Mouse (Mus musculus): ENCODE data around the gene Fam78a.

Gene Fam78a

DNA sequence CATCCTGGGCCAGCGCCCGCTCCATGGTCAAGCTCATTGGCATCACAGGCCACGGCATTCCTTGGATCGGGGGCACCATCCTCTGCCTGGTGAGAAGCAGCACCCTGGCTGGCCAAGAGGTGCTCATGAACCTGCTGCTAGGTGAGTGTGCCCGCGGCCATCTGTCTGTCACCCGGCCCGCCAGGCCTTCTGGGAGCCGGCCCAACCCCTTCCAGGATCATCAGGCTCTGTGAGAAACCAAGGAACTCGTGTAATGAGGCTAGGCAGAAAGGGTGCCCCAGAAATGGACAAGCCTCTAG, 11.4 kb upstream of the Fam78a start:
- no peak for DNase-seq (ENCODE audit: low spot score)

- DNase-seq (ENCODE audit: low spot score): no peak
These were observed 10.9 kb upstream of the Fam78a start, which contains the start of gene Plpp7 for GRCm38 (mm10) chr2:32095351-32096121. Plpp7 (plus strand) TSS chr2:32095528.

- no peak for DNase-seq (ENCODE audit: low spot score)
These were observed 9.5 kb upstream of the Fam78a start for GRCm38 (mm10) chr2:32094001-32094707.

GRCm38 (mm10) chr2:32091956-32092355, 7.3 kb upstream of the Fam78a start:
- DNase-seq (ENCODE audit: low spot score): no peak

DNA sequence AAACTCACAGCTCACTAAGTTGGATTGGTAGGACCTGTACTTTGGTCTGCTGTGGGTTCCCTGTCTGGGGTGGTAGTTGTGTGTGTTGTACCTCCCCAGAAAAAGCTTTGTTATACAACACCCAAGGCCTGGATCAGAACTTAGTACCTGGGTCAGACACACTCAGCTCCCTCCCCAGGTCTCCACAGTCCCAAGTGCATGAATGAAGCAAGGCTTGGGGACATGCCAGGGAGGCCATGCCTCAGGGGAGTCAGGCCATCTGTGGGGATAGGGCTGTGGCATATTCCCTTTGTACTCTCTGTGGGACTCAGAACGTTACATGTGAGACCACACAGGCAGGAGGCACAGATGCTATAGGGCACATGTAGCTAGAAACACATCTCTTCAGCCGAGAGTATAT, 5.5 kb upstream of the Fam78a start:
- DNase-seq (ENCODE audit: low spot score): no peak

- DNase-seq (ENCODE audit: low spot score): no peak
These were observed 4.9 kb upstream of the Fam78a start for GRCm38 (mm10) chr2:32089606-32090005.

DNA sequence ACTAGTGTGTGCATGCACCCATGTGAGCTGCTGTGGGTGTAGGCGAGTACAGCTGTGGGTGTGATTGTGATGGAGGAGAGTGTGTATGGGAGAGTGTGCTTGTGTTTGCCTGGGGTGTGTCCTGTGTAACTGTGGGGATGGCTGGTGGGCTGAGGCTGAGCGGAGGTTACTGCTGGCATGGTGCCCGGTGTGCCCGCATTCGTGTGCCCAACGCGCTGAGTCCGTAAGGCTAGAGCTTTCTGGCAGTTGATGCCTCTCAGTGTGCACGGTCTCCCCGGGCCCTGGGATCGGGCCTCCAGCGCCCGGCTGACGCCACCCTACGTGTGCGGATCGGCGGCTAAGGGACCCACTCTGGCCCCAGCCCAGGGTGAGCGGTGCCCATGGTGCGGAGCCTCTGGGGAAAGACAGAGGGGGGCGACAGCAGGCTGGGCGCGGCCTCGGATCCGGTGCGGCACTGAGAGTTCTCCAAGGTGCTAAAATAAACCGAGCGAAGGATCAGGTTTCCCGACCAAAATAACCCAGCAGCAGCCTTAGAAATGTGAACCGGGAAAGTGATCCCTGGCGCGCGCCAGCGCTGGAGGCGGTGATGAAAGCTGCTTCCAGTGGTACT, 3.8 kb upstream of the Fam78a start:
- DNase-seq (ENCODE audit: low spot score): no peak

DNA sequence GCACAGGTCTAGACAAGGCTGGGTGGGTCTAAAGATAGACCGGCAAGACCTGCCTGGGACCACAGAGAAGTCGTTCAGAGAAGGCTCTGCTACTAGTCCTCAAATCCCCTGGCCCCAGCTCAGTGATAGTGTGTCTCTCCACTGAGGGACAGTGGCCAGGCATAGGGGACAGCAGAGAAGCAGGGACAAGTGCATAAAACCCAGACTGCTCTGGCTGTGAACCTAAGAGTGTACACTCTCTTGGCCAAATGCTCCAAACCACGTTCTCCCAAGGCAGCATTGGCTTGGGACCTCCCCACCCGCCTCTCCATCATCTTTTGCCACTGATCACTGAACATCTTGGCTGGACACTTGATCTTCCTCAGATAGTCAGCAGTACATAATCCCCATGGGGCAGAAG, 2.9 kb upstream of the Fam78a start:
- DNase-seq (ENCODE audit: low spot score): no peak

- no peak for DNase-seq (ENCODE audit: low spot score)
These were observed 574 bp upstream of the Fam78a start for GRCm38 (mm10) chr2:32085231-32085630.

- DNase-seq (ENCODE audit: low spot score): no peak
These were observed 179 bp upstream of the Fam78a start for GRCm38 (mm10) chr2:32084872-32085199.

GRCm38 (mm10) chr2:32083159-32084011, 1.3 kb downstream of the Fam78a start:
- DNase-seq (ENCODE audit: low spot score): no peak

- no peak for DNase-seq (ENCODE audit: low spot score)
These were observed 2.4 kb downstream of the Fam78a start for GRCm38 (mm10) chr2:32082229-32082628.

GRCm38 (mm10) chr2:32081296-32081929, 3.2 kb downstream of the Fam78a start:
- DNase-seq (ENCODE audit: low spot score): no peak

DNA sequence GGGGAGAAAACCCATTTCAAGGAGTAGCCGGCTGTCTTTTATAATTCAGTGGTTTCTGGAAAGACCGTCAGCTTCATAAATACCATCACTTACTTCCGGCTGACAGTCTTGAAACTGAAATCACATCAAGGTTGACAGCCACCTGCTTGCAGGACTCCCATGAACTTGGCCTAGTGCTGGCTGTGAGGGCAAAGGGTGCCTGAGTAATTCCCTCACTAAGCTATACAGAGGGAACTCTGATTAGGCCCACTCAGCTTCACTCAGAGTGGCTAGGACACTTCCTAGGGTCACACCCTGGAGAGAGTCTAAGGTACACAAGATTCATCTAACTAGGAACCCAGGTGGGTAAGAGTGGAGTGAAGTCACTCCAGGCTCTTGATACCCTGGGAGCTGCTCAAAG, 4.0 kb downstream of the Fam78a start:
- no peak for DNase-seq (ENCODE audit: low spot score)

- no peak for DNase-seq (ENCODE audit: low spot score)
These were observed 5.4 kb downstream of the Fam78a start for GRCm38 (mm10) chr2:32079191-32079725.

DNA sequence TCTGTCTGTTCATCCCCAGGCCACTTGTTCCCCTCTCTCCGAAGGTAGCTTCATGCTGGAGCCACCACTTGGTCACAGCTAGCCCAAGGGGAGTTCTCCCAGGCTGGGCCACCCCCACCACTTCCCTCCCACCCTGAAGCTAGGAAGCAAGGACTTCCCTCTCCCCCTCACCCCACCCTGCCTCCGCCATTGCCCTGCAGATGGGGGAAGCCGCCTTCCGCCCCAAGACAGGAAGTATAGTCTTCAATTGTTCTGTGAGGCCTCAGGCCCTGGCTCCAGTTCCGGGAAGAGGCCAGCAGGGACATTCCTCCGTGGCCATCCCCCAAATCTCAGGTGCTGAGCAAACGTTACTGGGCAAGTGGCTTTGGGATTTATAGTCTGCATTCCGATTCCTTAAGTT, 6.1 kb downstream of the Fam78a start:
- no peak for DNase-seq (ENCODE audit: low spot score)

DNA sequence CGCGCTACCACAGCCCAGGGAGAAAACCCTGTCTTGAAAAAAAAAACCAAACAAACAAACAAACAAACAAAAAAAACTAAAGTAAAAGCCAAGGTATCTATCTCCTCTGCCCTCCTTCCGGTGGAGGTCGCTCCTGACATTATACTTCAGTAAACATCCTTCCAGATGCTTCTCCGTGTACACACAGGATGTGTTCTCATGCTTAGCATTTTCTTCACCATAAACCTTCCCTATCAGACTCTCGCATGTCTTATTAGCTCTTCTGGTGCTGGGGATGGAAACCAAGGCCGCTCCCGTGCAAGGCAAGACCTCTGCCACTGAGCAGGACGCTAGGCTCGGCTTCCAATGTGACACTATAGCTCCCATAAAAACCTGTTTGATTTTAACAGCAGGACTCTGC, 6.9 kb downstream of the Fam78a start:
- no peak for DNase-seq (ENCODE audit: low spot score)

- no peak for DNase-seq (ENCODE audit: low spot score)
These were observed 9.3 kb downstream of the Fam78a start for GRCm38 (mm10) chr2:32075368-32075767.

DNA sequence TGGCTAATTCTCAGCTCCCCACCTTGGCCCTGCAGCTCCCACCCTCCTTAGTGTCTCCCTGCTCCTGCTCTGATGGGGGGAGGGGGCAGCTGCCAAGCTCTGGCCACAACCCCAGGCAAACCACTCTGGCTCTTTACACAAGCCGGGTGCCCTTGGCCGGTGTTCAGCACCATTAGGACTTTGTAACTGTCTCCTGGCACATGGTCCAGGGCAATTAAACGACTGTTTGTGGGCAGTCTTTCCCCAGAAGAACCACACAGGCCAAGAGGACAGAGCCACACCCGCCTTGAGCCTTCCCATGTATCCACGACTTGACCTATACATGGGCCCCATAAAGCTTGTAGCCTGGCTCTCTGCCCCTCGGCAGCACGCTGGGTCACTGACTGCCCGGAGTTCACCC, 10.3 kb downstream of the Fam78a start:
- no peak for DNase-seq (ENCODE audit: low spot score)

- DNase-seq (ENCODE audit: low spot score): no peak
These were observed 13.9 kb downstream of the Fam78a start for GRCm38 (mm10) chr2:32070747-32071146.

DNA sequence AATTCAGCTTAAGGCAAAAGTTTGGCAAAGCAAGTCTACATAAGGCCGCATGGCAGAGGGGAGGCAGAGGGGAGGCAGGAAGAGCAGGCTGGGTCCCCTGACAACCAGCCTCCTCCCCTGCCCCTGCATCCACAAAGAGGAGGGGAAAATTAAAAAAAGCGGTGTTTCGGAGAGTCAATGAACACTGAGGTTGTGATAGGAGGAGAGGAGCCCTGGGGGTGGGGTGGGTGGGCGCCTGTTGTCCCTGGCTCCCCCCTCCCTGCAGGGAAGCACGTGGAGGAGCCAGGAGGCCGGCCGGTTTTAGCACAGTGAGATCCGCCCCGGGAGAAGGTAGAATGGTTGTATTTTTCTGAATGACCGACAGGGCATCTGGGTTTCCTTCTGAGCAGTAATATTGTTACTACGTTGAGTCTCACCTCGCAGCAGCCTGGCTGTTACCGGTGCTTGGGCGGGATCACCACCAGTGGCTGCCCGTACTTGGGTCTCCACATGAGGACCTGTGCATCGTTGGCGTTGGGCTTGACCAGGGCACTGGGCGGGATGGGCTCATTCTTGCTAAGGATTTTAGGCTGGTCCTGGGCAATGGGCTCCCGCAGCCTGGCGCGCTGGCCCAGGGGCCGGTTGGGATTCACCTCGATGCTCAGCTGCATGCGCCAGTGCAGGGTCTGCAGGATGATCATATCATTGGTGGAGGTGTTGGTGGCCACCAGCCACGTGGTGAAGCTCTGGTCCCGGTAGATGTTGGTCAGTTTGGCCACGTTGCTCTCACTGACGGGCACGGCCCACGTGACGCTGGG, 15.6 kb downstream of the Fam78a start:
- DNase-seq (ENCODE audit: low spot score): no peak

Data from urinary bladder, postnatal 10 days (tissue).